Mouse (Mus musculus): ENCODE measurements around the gene Opa3.

The Opa3 gene

GRCm38 (mm10) chr7:19214369-19214768 lies 13.8 kb upstream of the Opa3 start:
- DNase-seq (ENCODE audit: extremely low spot score, low spot score): no peak

- no peak for DNase-seq (ENCODE audit: extremely low spot score, low spot score)
Observed at GRCm38 (mm10) chr7:19214940-19215339, 13.2 kb upstream of the Opa3 start.

- no peak for DNase-seq (ENCODE audit: extremely low spot score, low spot score)
Observed at GRCm38 (mm10) chr7:19217492-19217891, 10.6 kb upstream of the Opa3 start.

GRCm38 (mm10) chr7:19217944-19218343 lies 10.2 kb upstream of the Opa3 start:
- peak; percentile 20 for DNase-seq (ENCODE audit: extremely low spot score, low spot score)

GRCm38 (mm10) chr7:19220061-19220460 lies 8.1 kb upstream of the Opa3 start:
- no peak for DNase-seq (ENCODE audit: extremely low spot score, low spot score)

- no peak for DNase-seq (ENCODE audit: extremely low spot score, low spot score)
Observed at GRCm38 (mm10) chr7:19222189-19222588, 5.9 kb upstream of the Opa3 start.

- no peak for DNase-seq (ENCODE audit: extremely low spot score, low spot score)
Observed at GRCm38 (mm10) chr7:19222875-19223274, 5.3 kb upstream of the Opa3 start.

GRCm38 (mm10) chr7:19224933-19225332 lies 3.2 kb upstream of the Opa3 start:
- no peak for DNase-seq (ENCODE audit: extremely low spot score, low spot score)

GRCm38 (mm10) chr7:19226817-19227797 lies 1.0 kb upstream of the Opa3 start:
- no peak for DNase-seq (ENCODE audit: extremely low spot score, low spot score)

GRCm38 (mm10) chr7:19228793-19229148 lies 637 bp downstream of the Opa3 start:
- DNase-seq (ENCODE audit: extremely low spot score, low spot score): no peak

- no peak for DNase-seq (ENCODE audit: extremely low spot score, low spot score)
Observed at GRCm38 (mm10) chr7:19229404-19229803, 1.3 kb downstream of the Opa3 start.

- no peak for DNase-seq (ENCODE audit: extremely low spot score, low spot score)
Observed at GRCm38 (mm10) chr7:19230041-19230580, 2.0 kb downstream of the Opa3 start.

GRCm38 (mm10) chr7:19230899-19231298 lies 2.8 kb downstream of the Opa3 start:
- DNase-seq (ENCODE audit: extremely low spot score, low spot score): no peak

- no peak for DNase-seq (ENCODE audit: extremely low spot score, low spot score)
Observed at GRCm38 (mm10) chr7:19231849-19232248, 3.7 kb downstream of the Opa3 start.

- no peak for DNase-seq (ENCODE audit: extremely low spot score, low spot score)
Observed at GRCm38 (mm10) chr7:19234652-19235051, 6.5 kb downstream of the Opa3 start.

GRCm38 (mm10) chr7:19235092-19235671 lies 7.0 kb downstream of the Opa3 start:
- no peak for DNase-seq (ENCODE audit: extremely low spot score, low spot score)

- DNase-seq (ENCODE audit: extremely low spot score, low spot score): no peak
Observed at GRCm38 (mm10) chr7:19236411-19236810, 8.3 kb downstream of the Opa3 start.

- no peak for DNase-seq (ENCODE audit: extremely low spot score, low spot score)
Observed at GRCm38 (mm10) chr7:19238344-19238743, 10.2 kb downstream of the Opa3 start.

- peak; percentile 92 for DNase-seq (ENCODE audit: extremely low spot score, low spot score)
Observed at GRCm38 (mm10) chr7:19239423-19239822, 11.3 kb downstream of the Opa3 start.

- DNase-seq (ENCODE audit: extremely low spot score, low spot score): no peak
Observed at GRCm38 (mm10) chr7:19239986-19240385, 11.9 kb downstream of the Opa3 start.

GRCm38 (mm10) chr7:19240905-19241463 lies 12.8 kb downstream of the Opa3 start:
- no peak for DNase-seq (ENCODE audit: extremely low spot score, low spot score)

GRCm38 (mm10) chr7:19242005-19242404 lies 13.9 kb downstream of the Opa3 start:
- no peak for DNase-seq (ENCODE audit: extremely low spot score, low spot score)
